Comparison of ENCODE assay signal across 9 mouse cellular contexts in genomic region chr3:51888295-51888661, GRCm38 (mm10).
A peak's percentile ranks its signal among the peaks of the same experiment; 100 is the strongest.
DNase-seq lines count a peak whose midpoint lies in the region; ATAC-seq lines count a peak whose summit lies in the region.
"Had no signal": no experiment of that assay in that cellular context is flagged by ENCODE, and none has a peak within 500 bp of the region (broad histone marks: within the 10 kb centered on the region; RNA-seq: fewer than 3 reads in every experiment).

No protein-coding gene starts in this region.

- no peaks in the 10 kb centered on the region for H3K27me3 ChIP-seq in liver, embryonic 15.5 days

- 10% methylated on average over 8 of the region's 8 CpGs for WGBS in liver, embryonic 15.5 days (ENCODE audit: insufficient replicate concordance)

- H3K4me3 ChIP-seq in liver, embryonic 15.5 days (replicated peaks): no peak overlapping the region
- H3K4me3 ChIP-seq: left cerebral cortex, adult 2 months had no signal

- no peak for ATAC-seq in liver, embryonic 15.5 days (ENCODE audit: insufficient read depth)

- no peak overlapping the region for H3K9ac ChIP-seq in liver, embryonic 15.5 days

- H3K27ac ChIP-seq in liver, embryonic 15.5 days (replicated peaks): no peak overlapping the region
- H3K27ac ChIP-seq: left cerebral cortex, adult 2 months had no signal

- peak overlapping the region; percentile 47 for H3K4me2 ChIP-seq in liver, embryonic 15.5 days

- no peaks in the 10 kb centered on the region for H3K36me3 ChIP-seq in liver, embryonic 15.5 days (replicated peaks)

- peak; percentile 52 for DNase-seq in cerebellum, adult 11-12 months
- DNase-seq in cerebellum, adult 11 months: no peak
- peak; percentile 47 to 50 for DNase-seq in right cerebral cortex, postnatal 10 days (ENCODE audit: low spot score in 2 of 2)
- DNase-seq in right cerebral cortex, adult 18-20 months: no peak
- no peak for DNase-seq in spleen, adult 12 weeks (ENCODE audit: low spot score)
- no peak for DNase-seq in MN1 (ENCODE audit: low spot score)
- DNase-seq in right cerebral cortex, postnatal 25 days: no peak

- no peaks in the 10 kb centered on the region for H3K9me3 ChIP-seq in liver, embryonic 15.5 days (replicated peaks)

- H3K4me1 ChIP-seq in liver, embryonic 15.5 days (replicated peaks): peaks cover 9% of the 10 kb centered on the region; the same call in 1 of the 2 replicates

Comparison
In these comparisons a context has a peak if more than half of its experiments do, and no peak if none do; other contexts are left out.
1. DNase-seq: peak in cerebellum, adult 11-12 months (single experiment) and right cerebral cortex, postnatal 10 days (2 of 2); none in cerebellum, adult 11 months (single experiment), right cerebral cortex, adult 18-20 months (single experiment), spleen, adult 12 weeks (single experiment), MN1 (single experiment) and right cerebral cortex, postnatal 25 days (single experiment).